Mouse (Mus musculus): ENCODE results near the gene Zfp865.
"Not testable (repeated sequence)": the region's sequence is repeated elsewhere in the genome, so short reads cannot be mapped to it uniquely, and the experiment has no call there.

- not testable (repeated sequence) for TF ChIP-seq MYOD1 (IDR thresholded peaks at IDR 0.05; ENCODE audit: control insufficient read depth in 1 of 3, insufficient read length in 2 of 3, low read depth in 2 of 3); POLR2A (IDR thresholded peaks at IDR 0.05; ENCODE audit: insufficient read length, low read depth); USF1 (IDR thresholded peaks at IDR 0.05; ENCODE audit: low read depth); TCF3 (IDR thresholded peaks at IDR 0.05; ENCODE audit: insufficient read length, low read depth); POLR2AphosphoS2 (IDR thresholded peaks at IDR 0.05; ENCODE audit: insufficient read length, low read depth); MAX (IDR thresholded peaks at IDR 0.05; ENCODE audit: low read depth); MYOG (IDR thresholded peaks at IDR 0.05; ENCODE audit: control insufficient read depth in 1 of 3, insufficient read depth in 1 of 3, insufficient read length in 2 of 3, low read depth in 2 of 3)
Measured at GRCm38 (mm10) chr7:5079365-5080009, 59.3 kb downstream of the Zfp865 start.

Data from myocyte (in vitro differentiated cells).